In the genomic region with DNA sequence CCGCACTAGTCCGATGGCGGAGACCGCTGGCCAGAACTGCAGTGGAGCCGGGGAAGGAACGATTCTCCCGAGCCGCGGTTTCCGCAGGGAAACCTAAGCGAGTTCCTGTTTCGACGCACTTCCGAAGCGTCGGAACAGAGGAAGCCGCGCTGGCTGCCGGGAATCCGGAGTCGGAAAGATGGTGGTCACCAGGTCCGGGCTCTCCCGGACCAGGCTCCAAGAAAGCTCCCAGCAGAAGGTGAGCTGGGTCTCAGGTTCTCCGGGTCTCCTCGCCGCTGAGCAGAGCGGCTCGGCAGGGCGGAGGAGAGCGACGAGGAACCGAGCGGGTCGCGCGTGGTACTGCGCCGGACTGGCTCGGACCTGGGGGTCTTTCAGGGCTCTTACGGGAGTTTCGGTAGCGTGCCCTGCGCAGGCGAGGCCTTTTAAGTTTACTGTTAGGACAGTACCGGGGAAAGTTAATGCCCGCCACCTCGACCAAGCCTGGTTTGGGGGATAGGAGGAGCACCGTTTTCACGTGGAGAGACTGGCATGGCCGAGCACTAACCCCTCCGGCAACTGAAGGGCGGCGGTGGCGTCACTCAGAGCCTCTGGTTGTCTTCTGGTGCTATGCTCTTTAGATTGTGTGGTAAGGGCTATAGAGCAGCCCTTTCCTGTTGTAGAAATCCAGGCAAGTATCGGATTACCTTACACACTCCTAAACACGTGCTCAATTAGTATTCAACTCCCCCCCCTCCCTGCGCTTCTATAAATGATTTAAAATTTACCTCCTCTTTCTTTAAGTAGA, we compare ENCODE assay signal across 8 mouse cellular contexts. TPM values are rescaled to one million over a fixed set of nuclear protein-coding genes. Genes with fewer than 3 reads are reported as not detected.
A peak's percentile ranks its signal among the peaks of the same experiment; 100 is the strongest.
DNase-seq lines count a peak whose midpoint lies in the region; ATAC-seq and TF ChIP-seq lines count a peak whose summit lies in the region.

Dnttip2 (plus strand) TSS at position 148 of the 784 bp plus-strand sequence.

- no peaks in the 10 kb centered on the region for H3K9me3 ChIP-seq in hindbrain, embryonic 13.5 days

- peaks cover 48% of the 10 kb centered on the region for H3K79me2 ChIP-seq in macrophage (ENCODE audit: inconsistent target)

- TF ChIP-seq CTCF in Patski (IDR thresholded peaks at IDR 0.05) = no peak

- no peaks in the 10 kb centered on the region for H3K27me3 ChIP-seq in Patski
- H3K27me3 ChIP-seq in hindbrain, embryonic 13.5 days = no peaks in the 10 kb centered on the region

- H3K4me3 ChIP-seq in hindbrain, embryonic 13.5 days = peak within 1 kb of the TSS; percentile 77
- H3K4me3 ChIP-seq in macrophage (ENCODE audit: inconsistent target) = peak within 1 kb of the TSS; percentile 95

- CTCF ChIA-PET in Patski (lab: Charles Lee) = no interaction called here

- peak; percentile 86 for ATAC-seq in Patski
- peak; percentile 97 for ATAC-seq in hindbrain, embryonic 13.5 days (ENCODE audit: low FRiP score)

- peak within 1 kb of the TSS; percentile 85 for H3K9ac ChIP-seq in hindbrain, embryonic 13.5 days

- in situ Hi-C loops in Patski (cut with MboI; ENCODE audit: low pct_unique_long_range_greater_than_20kb) = loop anchor here (25.0 kb wide), 1 partner anchor 112 kb away; no protein-coding TSS in a partner anchor

- peak within 1 kb of the TSS; percentile 79 for H3K27ac ChIP-seq in hindbrain, embryonic 13.5 days
- H3K27ac ChIP-seq in macrophage = peak within 1 kb of the TSS; percentile 51

- peak within 1 kb of the TSS; percentile 84 for H3K4me2 ChIP-seq in hindbrain, embryonic 13.5 days

- H3K36me3 ChIP-seq in hindbrain, embryonic 13.5 days = peaks cover 43% of the 10 kb centered on the region
- H3K36me3 ChIP-seq in macrophage (ENCODE audit: inconsistent target) = peaks cover 39% of the 10 kb centered on the region

- WGBS in hindbrain, embryonic 13.5 days = under 1% methylated on average over 57 of the region's 57 CpGs
- WGBS in macrophage (ENCODE audit: missing documents) = 1% methylated on average over 57 of the region's 57 CpGs

- H3K4me1 ChIP-seq in hindbrain, embryonic 13.5 days (replicated peaks) = peaks cover 38% of the 10 kb centered on the region

- POLR2A ChIA-PET in Patski (lab: Charles Lee) = interaction anchor here (1.0 kb wide), 1 partner anchor 18 kb away, joined by 4 read pairs; no protein-coding TSS in a partner anchor

- peak; percentile 99 for DNase-seq in Patski (ENCODE audit: low read depth, low spot score)
- peak; percentile 92 to 97 for DNase-seq in cerebellum, postnatal 10 days
- DNase-seq in frontal cortex, postnatal 10 days (ENCODE audit: low spot score in 2 of 2) = peak; percentile 86 to 90
- peak; percentile 91 to 93 for DNase-seq in left cerebral cortex, adult 18-20 months (ENCODE audit: low spot score in 2 of 2)
- peak; percentile 94 for DNase-seq in right cerebral cortex, adult 18-20 months
- DNase-seq in urinary bladder, postnatal 10 days (ENCODE audit: low spot score) = peak; percentile 77

RNA-seq across cellular contexts. Expression of gene Dnttip2, which starts in this region (rescaled TPM):
- polyA plus RNA-seq in Patski (2021) = 93.6 TPM
- 58.2 and 59.6 TPM in 2 replicates for polyA plus RNA-seq in hindbrain, embryonic 13.5 days (2015; fragmentation: Nextera tagmentation; extraction: Ambion mirVana)
- 10 to 100 TPM; 30.1 to 32.1 TPM for total RNA-seq in left cerebral cortex, adult 18-20 months (2021)
- total RNA-seq in macrophage (2018; cell fraction: chromatin; rRNA removed) = 10 to 100 TPM; 16.9 to 53.6 (median 37.1) TPM
- total RNA-seq in macrophage (2018; cell fraction: cytosol; rRNA removed) = 10 to 100 TPM; 36.9 to 55.2 (median 45.4) TPM
- 10 to 100 TPM; 17.4 to 56.9 (median 32.3) TPM for total RNA-seq in macrophage (2018; cell fraction: nucleus; rRNA removed)
- polyA plus RNA-seq in macrophage (2018) = 38.3 to 104 TPM (median 55.9 TPM) in 3 replicates

Comparison
In these comparisons a context has a peak if more than half of its experiments do, and no peak if none do; other contexts are left out.
1. Peak in every context shown above with its lines: DNase-seq, ATAC-seq, H3K4me3 ChIP-seq and H3K27ac ChIP-seq.